Mouse (Mus musculus) telencephalon, adult 2 months (tissue): ENCODE data around the gene Npepl1.

Experiments
- DNase-seq: peaks from one replicate; pipeline ENCODE4 v3.0.0-alpha.2; 2011; ENCODE audit warnings: low read depth, low spot score

The Npepl1 gene

GRCm38 (mm10) chr2:174110783-174111549 is 817 bp downstream of the Npepl1 start:
- no peak for DNase-seq

GRCm38 (mm10) chr2:174112931-174113330 is 2.8 kb downstream of the Npepl1 start:
- no peak for DNase-seq

- no peak for DNase-seq
Observed at GRCm38 (mm10) chr2:174114148-174114864, 4.2 kb downstream of the Npepl1 start.

DNA sequence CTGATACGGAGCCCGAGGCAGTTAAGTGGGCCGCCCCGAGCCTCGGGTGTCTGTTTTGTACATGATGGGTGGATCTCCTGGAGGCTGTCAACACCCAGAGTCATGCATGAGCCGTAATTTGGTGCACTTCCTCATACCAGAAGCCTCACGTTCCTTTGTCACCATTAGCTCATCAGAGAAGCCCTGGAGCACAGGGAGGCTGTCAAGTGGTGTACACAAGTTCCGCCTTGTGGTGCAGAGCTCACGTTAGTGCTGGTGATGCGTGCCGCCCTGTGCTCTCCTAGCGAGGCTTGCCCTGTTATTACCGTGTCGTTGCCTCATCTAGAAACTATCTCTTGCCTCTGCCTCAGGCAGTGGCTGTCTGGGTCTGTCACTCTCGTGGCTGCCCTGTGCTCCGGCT is 6.8 kb downstream of the Npepl1 start:
- no peak for DNase-seq

GRCm38 (mm10) chr2:174118141-174118540 is 8.0 kb downstream of the Npepl1 start:
- no peak for DNase-seq

DNA sequence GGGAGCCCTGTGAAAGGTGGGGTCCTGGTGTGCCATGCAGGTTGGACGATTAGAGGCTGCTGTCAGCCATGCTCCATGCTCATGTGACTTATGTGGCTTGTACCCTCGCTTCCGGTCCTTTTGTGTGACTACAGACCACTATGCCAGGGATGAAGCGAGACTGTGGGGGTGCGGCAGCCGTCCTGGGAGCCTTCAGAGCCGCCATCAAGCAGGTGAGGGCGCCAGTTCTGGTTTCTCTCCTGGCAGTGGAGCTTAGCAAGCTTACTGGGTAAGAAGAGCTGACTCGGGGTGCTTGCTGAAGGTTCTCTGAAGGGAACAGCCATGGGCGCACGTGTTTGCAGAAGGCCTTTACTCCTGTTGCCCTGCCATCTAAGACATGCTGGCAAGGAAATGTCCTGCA is 9.1 kb downstream of the Npepl1 start:
- no peak for DNase-seq

- no peak for DNase-seq
Observed at GRCm38 (mm10) chr2:174120631-174121030, 10.5 kb downstream of the Npepl1 start.

DNA sequence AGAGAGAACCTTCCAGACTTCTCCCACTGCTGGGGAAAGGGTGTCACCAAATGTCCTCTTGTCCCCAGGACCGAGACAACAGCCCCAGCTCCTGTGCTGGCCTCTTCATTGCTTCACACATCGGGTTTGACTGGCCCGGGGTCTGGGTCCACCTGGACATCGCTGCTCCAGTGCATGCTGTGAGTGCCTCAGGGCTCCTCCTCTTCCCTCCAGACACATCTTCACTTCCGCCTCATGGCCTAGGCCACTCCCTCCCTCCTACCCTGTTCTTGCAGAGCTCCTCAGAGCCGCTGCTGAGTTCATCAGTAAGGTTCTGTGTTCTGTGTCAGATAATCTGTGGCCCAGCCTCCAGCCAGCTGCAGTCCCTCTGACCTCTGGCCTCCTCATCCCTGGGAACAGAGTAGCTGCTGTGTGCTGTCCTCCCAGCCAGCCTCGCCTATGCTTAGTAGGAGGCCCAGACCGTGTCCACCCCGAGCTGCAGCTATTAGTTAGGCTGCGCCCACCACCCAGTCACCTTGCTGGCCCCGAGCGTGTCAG is 11.3 kb downstream of the Npepl1 start:
- DNase-seq, result no peak

- DNase-seq, result no peak
Observed at GRCm38 (mm10) chr2:174122331-174122730, 12.2 kb downstream of the Npepl1 start.

- DNase-seq, result no peak
Observed at GRCm38 (mm10) chr2:174123731-174124130, 13.6 kb downstream of the Npepl1 start.

- peak; percentile 90 for DNase-seq
Observed at GRCm38 (mm10) chr2:174126522-174127375, 16.6 kb downstream of the Npepl1 start.

GRCm38 (mm10) chr2:174127376-174127713 is 17.2 kb downstream of the Npepl1 start:
- DNase-seq, result no peak

DNA sequence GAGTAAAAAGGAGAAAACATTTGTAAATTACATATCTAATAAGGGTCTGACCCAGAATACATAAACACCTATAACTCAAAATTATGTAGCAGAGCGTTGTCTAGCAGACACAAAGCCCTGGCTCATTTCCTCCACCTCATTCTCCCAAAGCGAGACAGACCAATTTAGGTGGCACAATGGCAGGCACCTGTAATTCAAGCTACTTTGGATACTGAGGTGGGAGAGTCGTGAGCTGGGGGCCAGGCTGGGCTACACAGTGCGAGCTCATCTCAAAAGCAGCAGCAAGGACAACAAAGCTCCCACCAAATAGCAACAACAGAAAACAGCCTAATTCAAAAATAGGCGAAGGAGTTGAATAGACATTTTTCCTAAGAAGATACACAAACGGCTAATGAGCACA is 18.8 kb downstream of the Npepl1 start:
- DNase-seq, result no peak

GRCm38 (mm10) chr2:174130468-174131097 is 20.4 kb downstream of the Npepl1 start:
- DNase-seq, result no peak

DNA sequence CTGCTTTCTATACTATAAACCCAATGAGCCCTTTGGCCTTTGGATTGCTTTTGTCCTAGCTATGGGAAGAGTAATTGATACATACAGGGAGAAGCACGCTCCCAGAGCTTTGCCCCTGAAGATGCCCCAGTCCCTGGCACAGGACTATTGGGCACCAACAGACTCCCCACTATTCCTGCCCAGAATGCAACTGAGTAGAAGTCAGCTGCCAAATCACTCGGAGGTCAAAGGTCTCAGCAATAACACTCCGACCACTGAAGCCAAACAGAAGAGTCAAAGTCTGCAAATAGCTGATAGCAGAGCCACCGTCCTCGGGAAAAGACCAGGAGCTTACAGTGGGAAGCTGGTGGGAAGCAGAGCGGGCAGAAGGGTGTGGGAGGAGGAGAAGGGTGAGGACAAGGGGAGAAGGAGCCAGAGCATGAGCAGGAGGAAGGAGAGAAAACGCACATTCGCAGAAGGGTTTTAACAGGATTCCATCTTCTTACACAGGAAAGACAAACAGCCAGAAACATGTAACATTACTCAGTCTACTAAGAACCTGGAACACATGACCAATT is 22.3 kb downstream of the Npepl1 start:
- DNase-seq, result no peak

GRCm38 (mm10) chr2:174159035-174159434 is 48.9 kb downstream of the Npepl1 start:
- peak; percentile 82 for DNase-seq

DNA sequence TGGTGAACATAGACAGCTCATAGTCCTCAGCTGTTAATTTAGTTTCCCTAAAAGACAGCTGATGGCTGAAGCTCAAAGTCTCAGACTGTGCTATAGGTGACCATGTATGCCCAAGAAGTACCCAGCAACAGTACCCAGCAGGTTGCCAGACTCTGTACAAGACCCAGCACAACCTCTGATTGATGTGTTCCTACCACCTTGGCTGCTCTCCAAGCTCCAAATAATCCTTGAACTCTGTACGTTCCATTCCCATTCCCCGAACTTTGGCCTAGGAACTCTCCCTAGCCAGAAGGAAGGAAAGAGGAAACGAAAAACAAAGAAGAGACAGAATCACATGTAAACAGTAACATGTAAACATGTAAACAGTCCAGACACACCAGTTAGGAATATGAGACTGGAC is 50.3 kb downstream of the Npepl1 start:
- no peak for DNase-seq
